Mouse (Mus musculus) liver, embryonic 11.5 days (tissue): ENCODE measurements around the gene Map1lc3a. TPM values are rescaled to one million over a fixed set of nuclear protein-coding genes. Genes with fewer than 3 reads are reported as not detected.

ENCODE experiments used
- ATAC-seq: fragments of 200-750 bp; cut with Nextera tagmentation; replicated peaks from 2 replicates; pipeline ENCODE4 v1.8.0; 2017; ENCODE audit warnings: moderate number of reproducible peaks, mild to moderate bottlenecking, moderate TSS enrichment, moderate library complexity; ENCODE audit not compliant: low FRiP score
- DNase-seq: peaks from one replicate; pipeline ENCODE4 v3.0.0-alpha.2; 2017; ENCODE audit warnings: low spot score
- H3K27ac ChIP-seq: fragments of 300-500 bp; sonication (generic); 2 replicates; pipeline ENCODE4 v1.5.1; 2014; ENCODE audit warnings: mild to moderate bottlenecking, low read depth, low read length, control low read depth
- H3K27me3 ChIP-seq: fragments of 300-500 bp; sonication (generic); replicated peaks from 2 replicates; pipeline ENCODE4 v1.6.1; 2014; ENCODE audit warnings: low read length, mixed read lengths; ENCODE audit not compliant: control insufficient read depth, insufficient read depth
- H3K36me3 ChIP-seq: fragments of 300-500 bp; sonication (generic); 2 replicates; pipeline ENCODE4 v1.6.1; 2014; ENCODE audit warnings: mild to moderate bottlenecking, low read length, moderate library complexity, mixed read lengths; ENCODE audit not compliant: control insufficient read depth, insufficient read depth
- H3K4me1 ChIP-seq: fragments of 300-500 bp; sonication (generic); replicated peaks from 2 replicates; pipeline ENCODE4 v1.6.1; 2014; ENCODE audit warnings: low read length, mixed read lengths; ENCODE audit not compliant: control insufficient read depth, insufficient read depth
- H3K4me2 ChIP-seq: fragments of 300-500 bp; sonication (generic); 2 replicates; pipeline ENCODE4 v1.6.1; 2014; ENCODE audit warnings: mild to moderate bottlenecking, control low read depth, moderate library complexity
- H3K4me3 ChIP-seq: fragments of 300-500 bp; sonication (generic); 2 replicates; pipeline ENCODE4 v1.5.1; 2014; ENCODE audit warnings: low read depth, low read length, control low read depth
- H3K9ac ChIP-seq: fragments of 300-500 bp; sonication (generic); 2 replicates; pipeline ENCODE4 v1.6.1; 2014; ENCODE audit warnings: low read depth, low read length, control low read depth
- H3K9me3 ChIP-seq: fragments of 300-500 bp; sonication (generic); 2 replicates; pipeline ENCODE4 v1.6.1; 2016; ENCODE audit warnings: low read length, inconsistent platforms, mixed read lengths; ENCODE audit not compliant: control insufficient read depth
- WGBS: fragments of 180-500 bp; shearing (Covaris S2); extraction: QIAGEN DNeasy Blood & Tissue Kit; methylation state at CpG from one replicate; pipeline ENCODE4 v1.1.7; 2014; 5-methylcytosine and 5-hydroxymethylcytosine counted together
- polyA plus RNA-seq: library from polyadenylated mRNA; unstranded; fragments of >200 nt; fragmentation: Nextera tagmentation; extraction: Ambion mirVana; gene quantifications from 2 replicates; pipeline ENCODE4 v1.2.1, GENCODE M21; 2014

Gene Map1lc3a
- polyA plus RNA-seq, 1 experiment from 2014 or later: 45.6 TPM

GRCm38 (mm10) chr2:155278361-155278760, 2.3 kb downstream of the Map1lc3a start:
- no peak overlapping the region for H3K4me3 ChIP-seq
- ATAC-seq: no peak
- 96% methylated on average over 7 of the region's 7 CpGs for WGBS

GRCm38 (mm10) chr2:155279163-155279562, 3.1 kb downstream of the Map1lc3a start:
- ATAC-seq: no peak
- H3K9ac ChIP-seq: no peak overlapping the region
- no peak for DNase-seq
- no peak overlapping the region for H3K4me3 ChIP-seq
- peaks cover 7% of the 10 kb centered on the region; the same call in 1 of the 2 replicates for H3K36me3 ChIP-seq
- H3K27me3 ChIP-seq: no peaks in the 10 kb centered on the region
- 94% methylated on average over 4 of the region's 4 CpGs for WGBS
- peaks cover 5% of the 10 kb centered on the region for H3K4me1 ChIP-seq
- H3K4me2 ChIP-seq: no peak overlapping the region
- no peaks in the 10 kb centered on the region for H3K9me3 ChIP-seq
- no peak overlapping the region for H3K27ac ChIP-seq

More at GRCm38 (mm10) chr2:155278361-155278760, 2.3 kb downstream of the Map1lc3a start:
- Histone ChIP-seq H3K27ac (no peak overlapping the region), H3K4me1 (peaks cover 5% of the 10 kb centered on the region), H3K36me3 (peaks cover 4% of the 10 kb centered on the region; the same call in 1 of the 2 replicates), H3K9me3 (no peaks in the 10 kb centered on the region), H3K4me2 (no peak overlapping the region), H3K9ac (no peak overlapping the region), H3K27me3 (no peaks in the 10 kb centered on the region)
- DNase-seq: no peak

GRCm38 (mm10) chr2:155280116-155280515, 4.0 kb downstream of the Map1lc3a start:
- no peak overlapping the region for H3K27ac ChIP-seq
- no peak overlapping the region for H3K9ac ChIP-seq
- peaks cover 10% of the 10 kb centered on the region; the same call in 1 of the 2 replicates for H3K36me3 ChIP-seq
- DNase-seq (no peak), ATAC-seq (no peak)
- H3K4me1 ChIP-seq: peaks cover 5% of the 10 kb centered on the region
- WGBS: 83% methylated on average over 2 of the region's 2 CpGs
- no peaks in the 10 kb centered on the region for H3K27me3 ChIP-seq
- no peak overlapping the region for H3K4me3 ChIP-seq
- no peaks in the 10 kb centered on the region for H3K9me3 ChIP-seq
- no peak overlapping the region for H3K4me2 ChIP-seq

DNA sequence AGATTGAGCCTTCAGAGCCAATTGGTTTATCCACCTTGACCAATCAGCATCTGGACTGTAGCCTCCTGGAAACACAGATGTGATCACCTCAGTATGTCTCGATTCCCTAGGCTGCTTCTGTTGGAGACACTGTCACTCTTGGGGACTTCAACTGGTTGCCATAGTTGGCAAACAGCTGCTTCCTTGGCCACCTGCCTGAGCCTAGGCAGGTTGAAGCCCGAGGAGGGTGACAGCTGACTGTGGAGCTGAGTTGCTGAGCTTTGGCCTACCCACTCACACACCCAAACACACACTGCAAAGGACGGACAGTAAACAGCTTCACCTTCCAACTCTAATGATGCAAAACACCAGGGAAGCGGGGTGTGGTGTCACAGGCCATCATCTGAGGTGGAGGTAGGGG, 7.7 kb downstream of the Map1lc3a start:
- Histone ChIP-seq H3K9ac (no peak overlapping the region), H3K36me3 (0 out of 2 replicates have a peak, but pooled peaks cover 6% of the 10 kb centered on the region), H3K9me3 (no peaks in the 10 kb centered on the region), H3K27me3 (no peaks in the 10 kb centered on the region), H3K4me3 (no peak overlapping the region), H3K27ac (no peak overlapping the region), H3K4me1 (no peaks in the 10 kb centered on the region), H3K4me2 (no peak overlapping the region)
- DNase-seq (no peak), ATAC-seq (no peak)
- 88% methylated on average over 4 of the region's 4 CpGs for WGBS

DNA sequence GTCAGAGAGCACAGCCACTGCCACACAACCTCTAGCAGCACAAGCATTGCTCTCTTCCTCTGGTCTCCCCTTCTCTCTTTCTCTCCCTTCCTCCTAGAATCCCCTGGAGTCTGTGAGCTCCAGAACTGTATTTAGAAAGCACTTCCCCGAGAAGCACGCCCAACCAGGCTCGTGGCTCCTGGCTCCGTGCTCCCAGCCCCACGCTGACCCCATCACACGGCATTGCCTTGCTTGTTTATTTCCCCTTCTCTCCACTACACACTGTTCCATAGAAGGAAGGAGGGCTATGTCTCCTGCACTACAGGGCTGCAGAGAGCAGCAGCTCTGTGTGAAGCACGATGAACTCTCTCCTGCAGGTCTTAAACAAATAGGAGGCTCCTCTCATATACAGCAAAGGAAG, 8.6 kb downstream of the Map1lc3a start:
- no peak overlapping the region for H3K9ac ChIP-seq

DNA sequence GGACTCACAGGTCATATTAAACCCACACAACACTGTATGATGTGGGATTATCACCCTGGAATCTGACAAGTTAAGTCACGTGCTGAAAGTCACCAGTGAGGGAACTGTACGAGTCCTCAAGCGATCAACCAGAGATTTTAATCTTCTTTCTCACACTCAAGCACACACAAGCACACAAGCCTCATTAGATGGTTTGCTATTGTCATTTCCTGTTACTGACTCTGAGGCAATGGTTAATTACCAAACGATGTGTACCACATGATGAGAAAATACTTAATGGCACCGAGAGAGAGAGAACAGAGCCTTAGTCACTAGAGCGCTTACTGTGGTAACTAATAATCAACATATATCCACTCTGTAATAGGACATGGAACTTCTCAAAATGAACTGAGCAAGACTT, 9.6 kb downstream of the Map1lc3a start:
- H3K27me3 ChIP-seq: no peaks in the 10 kb centered on the region
- H3K4me1 ChIP-seq: no peaks in the 10 kb centered on the region
- no peak overlapping the region for H3K9ac ChIP-seq
- no peak for ATAC-seq
- H3K4me3 ChIP-seq: no peak overlapping the region
- DNase-seq: no peak
- H3K9me3 ChIP-seq: no peaks in the 10 kb centered on the region
- H3K36me3 ChIP-seq: 0 out of 2 replicates have a peak, but pooled peaks cover 6% of the 10 kb centered on the region
- H3K4me2 ChIP-seq: no peak overlapping the region
- 84% methylated on average over 6 of the region's 6 CpGs for WGBS
- H3K27ac ChIP-seq: no peak overlapping the region

More for the DNA sequence above, 8.6 kb downstream of the Map1lc3a start:
- ATAC-seq: no peak
- Histone ChIP-seq H3K9me3 (no peaks in the 10 kb centered on the region), H3K27me3 (no peaks in the 10 kb centered on the region), H3K4me1 (no peaks in the 10 kb centered on the region), H3K4me3 (no peak overlapping the region), H3K4me2 (no peak overlapping the region), H3K36me3 (0 out of 2 replicates have a peak, but pooled peaks cover 6% of the 10 kb centered on the region), H3K27ac (no peak overlapping the region)
- 80% methylated on average over 7 of the region's 7 CpGs for WGBS
- no peak for DNase-seq

DNA sequence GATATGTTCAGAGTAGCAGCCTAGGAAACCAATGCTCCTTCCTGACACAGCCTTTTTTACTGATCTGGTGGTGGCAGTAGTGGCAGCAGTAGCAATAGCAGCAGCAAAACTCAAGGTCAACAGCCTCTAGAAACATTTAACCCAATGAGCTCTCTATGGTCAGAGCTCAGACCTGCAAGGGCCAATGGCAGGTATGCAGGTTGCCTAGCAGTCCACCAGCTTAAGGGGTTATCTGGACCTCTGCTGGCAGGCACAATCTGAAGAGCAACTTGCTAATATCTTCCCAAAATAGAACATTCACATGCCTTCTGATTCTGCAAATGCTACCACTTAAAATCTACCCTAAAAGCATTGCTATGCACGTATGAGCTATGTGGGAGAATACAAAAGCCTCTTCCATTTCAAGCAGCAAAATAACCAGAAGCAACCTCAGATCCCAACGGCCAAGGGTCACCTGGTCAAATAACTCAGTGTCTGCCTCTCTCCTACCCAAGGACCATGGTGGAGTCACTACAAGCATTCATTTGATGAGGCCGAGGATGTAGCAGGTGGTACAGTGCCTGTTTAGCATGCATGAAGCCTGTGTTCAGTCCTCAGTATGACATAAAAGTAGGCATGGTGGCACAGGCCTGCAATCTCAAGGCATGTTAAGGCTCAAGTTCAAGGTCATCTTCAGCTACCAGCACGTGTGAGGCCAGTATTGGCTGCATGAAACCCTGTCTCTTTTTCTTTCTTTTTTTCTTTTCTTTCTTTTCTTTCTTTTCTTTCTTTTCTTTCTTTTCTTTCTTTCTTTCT, 11.6 kb downstream of the Map1lc3a start:
- Histone ChIP-seq H3K9ac (no peak overlapping the region), H3K4me2 (no peak overlapping the region), H3K9me3 (no peaks in the 10 kb centered on the region), H3K27me3 (no peaks in the 10 kb centered on the region), H3K27ac (no peak overlapping the region), H3K4me3 (no peak overlapping the region), H3K4me1 (no peaks in the 10 kb centered on the region), H3K36me3 (peaks cover 10% of the 10 kb centered on the region; the same call in 1 of the 2 replicates)
- 92% methylated on average over 4 of the region's 4 CpGs for WGBS
- ATAC-seq: no peak
- DNase-seq: no peak

- ATAC-seq (no peak), DNase-seq (no peak)
- no peak overlapping the region for H3K27ac ChIP-seq
- no peak overlapping the region for H3K4me3 ChIP-seq
- no peaks in the 10 kb centered on the region for H3K9me3 ChIP-seq
- H3K36me3 ChIP-seq: peaks cover 6% of the 10 kb centered on the region; the same call in 1 of the 2 replicates
- 85% methylated on average over 8 of the region's 8 CpGs for WGBS
- H3K4me2 ChIP-seq: no peak overlapping the region
- H3K9ac ChIP-seq: no peak overlapping the region
- H3K27me3 ChIP-seq: no peaks in the 10 kb centered on the region
- no peaks in the 10 kb centered on the region for H3K4me1 ChIP-seq
These were observed 14.0 kb downstream of the Map1lc3a start for GRCm38 (mm10) chr2:155290066-155290465.

DNA sequence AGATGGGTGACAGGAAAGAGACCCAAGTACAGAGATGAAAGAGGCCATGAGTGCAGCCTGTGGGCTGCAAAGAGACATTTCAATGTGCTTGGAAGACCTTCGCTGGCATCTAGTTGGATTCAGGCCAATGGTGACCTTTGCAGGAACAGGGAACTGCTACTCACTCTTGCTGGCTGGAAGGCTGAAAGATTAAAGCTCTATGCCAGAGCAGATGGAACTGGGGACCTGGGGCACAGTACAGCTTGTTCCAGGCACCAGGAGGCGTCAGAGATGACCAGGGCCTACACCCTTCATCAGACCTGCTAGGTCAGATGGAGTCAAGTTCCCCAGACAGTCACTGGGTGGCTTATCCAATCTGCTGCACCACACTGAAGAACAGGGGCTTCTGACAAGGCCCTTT, 17.3 kb downstream of the Map1lc3a start:
- Histone ChIP-seq H3K4me3 (no peak overlapping the region), H3K4me2 (no peak overlapping the region), H3K27ac (no peak overlapping the region), H3K9ac (no peak overlapping the region), H3K4me1 (no peaks in the 10 kb centered on the region), H3K9me3 (no peaks in the 10 kb centered on the region), H3K27me3 (no peaks in the 10 kb centered on the region), H3K36me3 (peaks cover 24% of the 10 kb centered on the region; the same call in 1 of the 2 replicates)
- WGBS: 85% methylated on average over 2 of the region's 2 CpGs
- ATAC-seq (no peak), DNase-seq (no peak)
